Mouse (Mus musculus): Measurements from ENCODE around the gene Rbfox1.

The Rbfox1 gene

DNA sequence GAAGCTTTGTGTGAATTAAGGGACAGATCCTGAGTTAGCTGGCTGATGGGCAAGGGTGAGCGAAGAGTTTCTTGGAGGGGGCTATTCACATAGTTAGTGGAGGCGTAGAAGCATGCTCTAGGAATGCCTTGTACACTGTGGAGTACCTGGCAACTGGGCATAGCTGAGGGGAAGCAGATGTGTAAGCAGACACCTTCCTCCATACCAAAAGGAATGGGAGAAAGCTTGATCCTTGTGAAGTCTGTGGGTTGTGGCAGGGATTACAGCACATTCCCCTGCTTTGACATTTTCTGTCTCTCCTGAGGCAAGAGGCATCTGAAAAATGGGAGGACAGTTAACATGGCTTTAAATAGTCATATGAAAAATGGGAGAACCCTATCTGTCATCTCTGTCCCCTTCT is 347.8 kb downstream of the Rbfox1 start:
- CTCF ChIA-PET = no interaction called here

DNA sequence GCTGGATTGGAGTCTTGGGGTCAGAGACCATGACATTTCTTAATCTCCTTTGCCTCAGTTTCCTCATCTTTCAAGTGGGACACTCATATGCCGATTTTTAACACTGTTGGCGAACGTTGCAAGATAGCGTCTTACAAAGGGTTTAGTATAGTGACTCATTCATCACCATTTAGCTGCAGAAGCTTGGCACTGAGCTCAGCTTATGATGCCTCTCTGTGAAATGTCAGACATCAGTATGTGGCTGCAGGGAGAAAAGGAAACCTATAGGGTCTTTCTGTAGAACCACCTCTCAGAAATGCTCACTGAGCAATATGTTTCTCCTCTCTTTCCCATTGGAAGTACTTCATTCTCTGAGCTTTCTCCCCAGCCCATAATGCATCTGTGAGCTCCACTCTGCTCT is 356.2 kb downstream of the Rbfox1 start:
- CTCF ChIA-PET = no interaction called here

DNA sequence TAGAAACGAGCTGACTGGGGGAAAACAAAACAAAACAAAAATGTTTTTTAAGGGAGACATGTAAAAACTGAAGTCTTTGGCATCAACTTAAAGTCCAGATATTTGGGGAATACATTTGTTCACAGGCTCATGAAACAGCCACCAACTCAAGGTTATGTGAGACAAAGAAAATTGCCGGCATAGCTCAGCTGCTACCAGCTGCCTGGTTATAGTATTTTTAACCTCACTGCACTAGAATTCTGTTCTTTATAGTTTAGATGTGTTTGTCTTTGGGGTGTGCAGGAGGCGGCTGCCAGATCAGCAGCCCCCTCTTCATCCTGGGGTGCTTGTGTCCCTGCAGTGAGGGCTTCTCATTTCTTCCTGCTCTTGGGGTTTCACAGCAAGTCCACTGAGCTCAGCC is 357.3 kb downstream of the Rbfox1 start:
- CTCF ChIA-PET = no interaction called here

DNA sequence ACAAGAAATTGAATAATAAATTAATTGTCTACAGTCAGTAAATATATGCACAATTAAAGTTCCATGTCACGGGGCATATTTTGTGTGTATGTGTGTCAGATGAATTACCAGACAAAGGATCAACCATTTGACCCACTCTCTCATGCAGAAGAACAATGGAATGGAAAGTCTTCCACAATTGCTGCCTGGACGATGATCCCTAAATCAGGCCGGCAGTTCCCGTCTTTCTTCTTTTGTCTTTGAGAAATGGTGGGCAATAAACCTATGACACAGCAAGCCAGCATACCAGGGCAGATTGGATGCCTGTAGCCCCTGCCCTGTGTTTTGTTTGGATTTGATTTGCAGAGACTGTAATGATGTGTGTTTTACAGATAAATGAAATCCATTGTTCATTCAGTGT is 362.4 kb downstream of the Rbfox1 start:
- CTCF ChIA-PET = no interaction called here

DNA sequence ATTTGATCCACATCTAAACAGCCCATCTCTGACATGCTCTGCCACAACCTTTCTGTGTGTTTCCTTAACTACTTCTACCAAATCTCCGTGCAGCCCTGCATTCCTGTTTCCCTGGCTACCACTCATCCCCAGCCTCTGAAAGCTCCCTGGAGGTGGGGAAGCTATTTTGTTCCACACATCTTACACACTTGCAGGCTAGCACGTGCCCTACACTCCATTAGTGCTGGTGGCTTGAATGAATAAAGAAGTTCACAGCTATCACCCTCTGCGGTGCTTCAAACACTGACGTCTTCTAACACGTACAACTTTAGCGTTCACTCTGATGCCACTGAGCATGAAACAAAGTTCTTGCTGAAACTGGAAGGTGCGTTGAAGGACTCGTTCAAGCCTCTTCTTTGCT is 379.4 kb downstream of the Rbfox1 start:
- CTCF ChIA-PET = no interaction called here

DNA sequence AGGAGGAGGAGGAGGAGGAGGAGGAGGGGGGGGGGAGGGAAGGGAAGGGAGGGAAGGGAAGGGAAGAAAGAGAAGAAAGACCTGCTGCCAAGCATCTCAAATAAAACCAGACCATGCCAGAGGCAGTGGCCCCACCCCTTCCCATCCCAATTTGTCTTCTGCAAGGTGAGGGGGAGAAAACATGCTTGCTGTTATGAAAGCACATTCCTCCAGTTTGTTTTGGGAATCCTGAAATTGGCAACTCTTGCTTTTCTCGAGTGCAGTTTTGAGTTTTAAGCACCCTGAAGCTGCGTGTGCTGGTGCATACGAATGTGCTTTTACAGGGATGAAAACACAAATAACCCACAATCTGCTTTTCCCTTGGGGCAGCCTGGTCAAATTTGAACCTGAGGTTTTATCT is 380.5 kb downstream of the Rbfox1 start:
- CTCF ChIA-PET = no interaction called here

DNA sequence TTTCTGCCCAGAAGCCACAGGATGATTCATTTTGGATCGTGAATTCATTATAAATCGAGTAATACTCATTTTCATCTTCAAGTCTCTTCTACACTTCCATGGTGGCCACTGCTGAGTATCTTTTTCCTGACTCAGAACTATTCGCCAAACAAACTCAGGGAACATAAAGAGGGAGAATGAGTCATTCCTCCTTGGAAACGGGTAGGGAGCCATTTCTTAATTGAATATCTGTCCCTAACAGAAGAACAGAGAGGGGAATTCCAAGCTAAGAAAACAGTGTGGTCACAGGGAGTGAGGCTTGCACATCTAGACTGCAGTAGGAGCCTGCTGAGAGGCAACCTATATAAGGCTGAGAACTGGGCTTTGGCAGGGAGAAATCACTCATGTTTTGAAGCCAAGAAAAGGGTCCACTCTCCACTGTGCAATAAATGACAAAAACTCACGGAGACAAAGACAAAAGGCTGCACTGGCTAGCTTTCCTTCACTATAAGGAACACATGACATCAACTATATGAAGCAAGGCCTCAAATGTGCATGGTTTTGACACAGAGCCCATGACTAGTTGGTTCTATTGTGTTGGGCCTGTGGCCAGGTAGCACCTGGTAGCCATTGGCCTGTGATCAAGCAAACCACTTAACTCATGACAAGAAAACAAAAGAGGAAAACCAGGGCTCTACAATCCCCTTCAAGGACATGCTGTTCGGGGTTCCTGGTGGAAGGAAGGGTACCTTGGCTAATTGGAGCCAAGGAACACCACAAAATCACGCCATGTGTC is 386.6 kb downstream of the Rbfox1 start:
- CTCF ChIA-PET = no interaction called here

DNA sequence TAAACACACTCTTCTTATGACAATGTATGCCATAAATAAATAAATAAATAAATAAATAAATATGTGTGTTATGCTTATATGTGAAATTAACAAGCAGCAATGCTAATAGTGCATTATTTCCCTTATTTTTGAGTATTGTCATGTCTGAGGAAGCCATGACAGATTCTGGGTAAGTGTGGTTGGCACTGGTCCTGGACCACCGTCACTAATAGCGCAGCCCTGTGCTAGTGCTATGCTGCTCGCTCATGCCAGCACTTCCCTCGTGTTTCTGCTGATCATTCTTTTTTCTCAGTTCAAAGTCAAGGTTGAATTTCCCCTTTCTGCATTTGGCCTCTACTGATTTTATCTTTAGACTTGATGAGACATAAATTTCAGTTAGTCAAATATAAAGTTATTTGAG is 398.3 kb downstream of the Rbfox1 start:
- CTCF ChIA-PET = no interaction called here

DNA sequence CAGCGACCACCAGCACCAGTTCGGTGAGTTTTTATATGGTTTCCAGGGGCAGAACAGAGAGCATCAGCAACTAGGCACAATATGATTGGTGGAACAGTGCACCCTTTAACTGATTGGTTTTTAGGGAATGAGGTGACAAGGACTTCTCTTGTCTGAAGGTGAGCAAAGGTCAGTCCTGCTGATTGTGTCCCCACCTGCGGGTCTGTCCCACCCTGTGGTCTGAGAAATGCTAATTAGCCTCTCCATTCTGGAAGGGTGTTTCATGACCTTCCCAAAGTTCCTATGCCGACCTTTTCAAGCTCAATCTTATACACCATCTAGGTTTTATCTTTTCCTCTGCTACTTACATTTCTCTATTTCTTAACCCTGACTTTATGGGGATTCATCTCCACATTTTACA is 399.2 kb downstream of the Rbfox1 start:
- CTCF ChIA-PET = no interaction called here

DNA sequence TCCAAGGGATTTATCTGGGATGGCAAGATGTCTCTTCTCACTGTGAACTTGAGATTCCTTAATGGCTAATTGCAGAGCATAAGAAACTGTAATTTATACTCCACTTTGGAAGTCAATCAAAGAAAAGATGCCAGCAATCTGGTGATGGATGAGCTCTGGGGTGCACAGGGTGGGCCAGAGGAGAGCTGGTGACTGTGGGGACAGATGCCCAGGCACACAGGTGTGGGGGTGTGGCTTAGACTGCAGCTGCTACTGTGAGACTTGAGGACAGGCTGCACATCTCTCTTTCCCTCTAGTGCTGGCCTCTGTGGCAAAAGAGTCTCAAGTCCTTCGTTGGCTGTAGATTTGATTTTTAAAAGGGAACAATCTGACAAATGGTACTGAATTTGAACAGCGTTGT is 402.5 kb downstream of the Rbfox1 start:
- CTCF ChIA-PET = no interaction called here

DNA sequence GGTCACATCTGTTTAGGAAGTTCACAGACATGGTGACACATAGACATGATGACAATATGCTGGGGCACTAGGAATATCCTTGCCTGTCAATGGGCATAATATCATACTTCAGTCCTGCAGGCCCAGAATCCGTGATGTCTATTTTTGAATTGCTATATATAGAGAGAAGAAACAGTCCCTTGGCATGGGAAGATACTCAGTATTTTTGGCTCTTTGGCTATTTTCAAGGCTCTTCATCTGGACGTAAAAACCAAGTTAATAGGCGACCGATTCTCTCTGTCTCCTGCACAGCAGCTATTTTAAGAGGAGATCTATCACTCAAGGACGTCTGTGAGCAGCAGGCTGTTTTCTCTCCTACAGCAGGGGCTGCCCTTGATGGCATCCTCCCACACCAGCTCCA is 415.0 kb downstream of the Rbfox1 start:
- CTCF ChIA-PET = no interaction called here

DNA sequence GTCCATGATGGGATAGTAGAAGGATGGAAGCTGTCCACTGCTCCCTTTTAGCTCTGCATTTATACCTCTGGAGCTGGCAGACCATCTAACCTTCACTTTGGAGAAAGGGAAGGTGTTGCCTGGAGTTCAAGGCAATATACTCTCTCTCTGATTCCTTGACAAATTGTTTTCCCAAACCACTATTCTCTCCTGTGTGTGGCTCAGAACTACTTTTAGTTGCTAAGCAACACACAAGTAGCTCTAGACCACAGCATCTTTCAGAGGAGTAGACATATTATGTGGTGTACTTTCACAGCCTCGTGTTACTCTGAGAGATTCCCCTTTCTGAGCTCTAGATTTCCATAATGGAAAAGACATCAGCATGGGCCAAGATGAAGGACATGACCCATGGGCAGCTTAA is 417.9 kb downstream of the Rbfox1 start:
- CTCF ChIA-PET = no interaction called here

DNA sequence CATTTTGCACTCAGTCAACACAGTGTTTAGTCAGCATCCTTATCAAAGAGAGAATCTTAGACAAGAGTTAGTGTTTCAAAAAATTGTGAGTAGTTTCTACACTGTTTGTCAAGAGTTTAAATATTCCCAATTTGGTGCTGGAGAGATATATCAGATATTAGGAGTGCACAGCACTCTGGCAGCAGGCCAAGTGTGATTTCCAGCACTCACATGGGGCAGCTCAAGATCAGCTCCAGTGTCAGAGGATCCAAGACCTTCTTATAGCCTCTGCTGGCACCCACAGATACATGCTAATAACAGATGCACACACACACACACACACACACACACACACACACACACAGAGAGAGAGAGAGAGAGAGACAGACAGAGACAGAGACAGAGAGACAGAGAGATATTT is 424.8 kb downstream of the Rbfox1 start:
- CTCF ChIA-PET = no interaction called here

DNA sequence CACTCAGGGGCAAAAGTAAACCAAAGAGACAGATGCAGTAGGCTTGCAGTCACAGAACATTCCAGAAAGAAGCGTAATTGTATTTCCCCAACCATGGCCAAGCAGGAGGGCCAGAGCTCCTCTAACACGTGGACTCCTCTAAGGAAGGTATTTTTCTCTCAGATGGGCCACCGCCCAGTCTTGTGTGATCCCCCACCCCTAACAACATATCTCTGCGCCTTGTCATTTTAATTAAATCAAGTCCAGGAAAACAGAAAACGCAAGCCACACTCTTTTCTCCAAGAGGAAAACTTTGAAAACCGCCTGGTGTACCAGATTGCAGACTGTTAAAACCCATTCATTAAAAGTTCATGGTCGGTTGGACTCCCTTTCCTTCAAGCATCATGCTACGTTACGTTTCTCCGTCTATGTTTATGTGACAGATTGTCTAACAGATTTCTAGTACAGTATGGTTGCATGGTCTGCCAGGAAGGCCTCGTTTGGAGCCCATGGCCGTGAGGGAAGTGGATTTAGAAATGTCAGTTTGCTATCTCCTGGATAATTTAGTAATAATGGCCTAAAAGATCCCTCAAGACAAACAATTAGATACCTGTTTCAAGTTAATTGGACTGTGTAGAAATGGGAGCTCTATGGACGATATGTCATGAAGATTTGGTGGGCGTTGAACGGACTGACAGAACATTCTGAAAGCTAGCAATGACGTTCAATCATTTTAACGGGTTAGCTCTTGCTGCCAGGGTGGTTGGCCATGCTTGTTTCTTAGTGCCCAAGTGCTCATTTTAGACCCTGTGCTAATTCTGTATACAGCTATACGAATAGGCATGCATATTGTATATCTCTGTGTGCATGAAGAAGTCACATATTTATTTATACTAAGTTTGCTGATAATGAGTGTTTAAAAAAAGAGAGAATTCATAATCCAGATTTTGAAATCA is 425.9 kb downstream of the Rbfox1 start:
- CTCF ChIA-PET = no interaction called here

DNA sequence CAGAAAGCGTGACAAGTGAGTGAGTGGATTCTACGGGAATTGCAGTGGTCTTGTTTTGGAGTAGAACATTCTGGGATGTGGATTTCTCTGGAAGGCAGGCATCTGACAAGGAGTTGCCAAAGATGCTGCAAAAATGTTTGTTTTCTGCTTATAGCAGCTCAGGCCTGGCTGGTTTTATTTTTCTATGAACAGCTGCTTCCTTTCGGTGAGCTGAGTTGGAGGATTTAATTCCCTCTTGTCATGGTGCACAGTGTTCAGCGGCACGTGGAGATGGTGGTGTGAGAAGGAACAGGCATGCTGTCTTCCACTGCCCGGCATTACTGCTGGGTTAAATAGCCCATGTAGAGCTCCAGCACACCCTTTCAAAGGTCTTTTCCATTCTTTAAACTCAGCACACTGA is 428.5 kb downstream of the Rbfox1 start:
- CTCF ChIA-PET = no interaction called here

DNA sequence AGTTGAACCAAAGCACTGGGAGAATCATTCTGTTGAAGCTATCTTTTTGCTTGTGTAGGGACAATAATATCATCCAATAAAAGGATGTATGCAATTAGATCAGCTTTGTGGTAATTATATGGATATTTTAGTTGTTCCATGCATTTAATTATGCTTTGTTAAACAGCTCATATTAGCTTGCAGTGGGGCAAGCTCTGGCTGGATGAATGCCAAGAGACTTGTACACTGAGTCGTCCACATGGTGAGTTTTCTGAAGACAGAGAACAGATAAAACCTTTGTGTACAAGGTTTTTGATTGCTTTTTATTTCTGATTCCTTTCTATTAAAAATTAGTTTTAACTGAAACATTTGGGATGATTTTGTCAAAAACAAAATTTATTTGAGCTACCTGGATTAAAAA is 439.7 kb downstream of the Rbfox1 start:
- CTCF ChIA-PET = no interaction called here

DNA sequence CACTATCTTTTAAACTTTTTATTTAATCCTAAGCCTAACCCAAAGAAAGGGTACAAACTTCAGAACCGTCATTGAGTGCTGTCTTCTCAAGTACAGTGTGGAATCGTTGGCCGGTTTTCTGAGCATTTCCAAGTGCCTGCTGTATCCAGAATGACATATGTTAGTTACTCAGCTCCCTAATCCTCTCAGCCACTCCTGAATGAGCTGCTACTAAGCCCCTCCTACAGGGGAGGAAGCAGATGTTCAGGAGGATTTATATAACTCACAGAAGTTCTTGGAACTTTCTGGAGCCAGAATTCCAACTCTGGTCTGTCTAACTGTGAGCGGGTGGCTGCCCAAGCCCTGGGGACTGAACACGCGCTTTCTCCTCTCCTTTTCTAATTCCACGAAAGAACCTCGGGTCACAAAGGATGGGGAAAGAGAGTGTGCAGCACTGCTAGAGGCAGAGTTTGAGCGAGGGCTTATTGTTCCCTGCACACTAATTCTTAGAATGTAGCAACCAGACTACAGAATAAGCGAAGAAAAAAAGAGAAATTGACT is 446.3 kb downstream of the Rbfox1 start:
- CTCF ChIA-PET = no interaction called here

DNA sequence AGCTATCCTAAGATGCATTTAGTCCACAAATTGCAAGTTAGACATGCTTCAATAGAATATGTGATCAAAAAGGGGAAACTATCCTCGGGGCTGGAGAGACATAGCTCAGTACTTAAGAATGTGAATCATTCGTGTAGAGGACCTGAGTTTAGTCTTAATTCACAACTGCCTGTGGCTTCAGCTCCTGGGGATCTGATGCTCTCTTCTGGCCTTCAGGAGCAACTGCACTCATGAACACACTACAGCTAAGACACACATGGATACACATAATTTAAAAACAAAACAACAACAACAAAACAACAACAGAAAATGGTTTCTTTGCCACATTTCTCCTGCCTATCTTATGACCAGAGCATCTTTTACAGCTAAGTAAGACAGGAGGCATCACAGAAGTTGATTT is 448.1 kb downstream of the Rbfox1 start:
- CTCF ChIA-PET = no interaction called here

DNA sequence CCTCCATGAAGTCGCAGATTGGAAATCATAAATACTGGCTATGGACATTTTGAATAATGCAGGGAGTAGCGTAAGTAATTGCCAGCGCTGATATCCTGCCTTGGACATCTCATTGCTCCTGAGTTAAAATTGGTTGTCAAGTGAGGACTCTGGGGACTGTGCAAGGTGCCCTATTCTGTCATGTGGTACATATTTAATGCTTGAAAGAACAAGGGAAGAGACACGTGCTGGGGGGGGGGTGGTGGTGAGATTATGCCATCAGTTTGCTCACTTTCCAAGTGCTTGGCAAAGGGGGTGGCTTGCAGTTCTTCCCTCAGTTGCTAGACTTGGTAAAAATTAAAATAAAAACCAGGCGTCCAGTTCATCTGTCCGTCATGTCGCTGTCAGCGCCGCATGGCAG is 462.9 kb downstream of the Rbfox1 start:
- CTCF ChIA-PET = no interaction called here

DNA sequence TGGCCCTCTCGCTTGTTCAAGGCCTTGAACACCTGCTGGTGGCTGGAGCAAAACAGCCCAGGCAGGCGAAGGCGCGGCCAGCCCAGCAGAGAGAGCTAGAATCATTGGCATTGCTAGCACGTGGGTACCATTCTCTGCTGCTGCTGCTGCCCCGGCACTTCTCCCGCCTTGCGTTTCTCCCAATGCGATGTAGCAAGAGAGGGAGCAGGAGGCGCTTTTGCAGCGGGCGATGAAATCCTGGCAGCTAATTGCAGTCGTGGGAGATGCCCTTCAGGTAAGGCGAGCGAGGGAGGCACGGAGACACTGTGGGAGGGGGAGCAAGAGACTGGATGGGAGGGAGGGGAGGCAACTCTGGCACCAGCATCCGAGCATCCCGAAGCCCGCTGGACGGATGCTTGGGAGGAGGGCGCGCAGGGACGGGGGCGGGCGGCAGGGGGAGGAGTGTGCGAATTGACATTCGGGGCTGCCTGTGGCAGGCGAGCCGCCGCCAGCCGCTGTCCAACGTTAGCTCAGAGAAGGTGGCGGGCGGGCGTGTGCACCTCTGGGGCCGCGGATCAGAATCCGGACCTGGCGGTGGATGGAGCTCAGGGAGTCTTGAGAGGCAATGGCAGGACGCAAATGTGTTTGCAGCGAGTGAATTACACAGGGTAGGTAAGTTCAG is 463.6 kb downstream of the Rbfox1 start:
- CTCF ChIA-PET = no interaction called here

DNA sequence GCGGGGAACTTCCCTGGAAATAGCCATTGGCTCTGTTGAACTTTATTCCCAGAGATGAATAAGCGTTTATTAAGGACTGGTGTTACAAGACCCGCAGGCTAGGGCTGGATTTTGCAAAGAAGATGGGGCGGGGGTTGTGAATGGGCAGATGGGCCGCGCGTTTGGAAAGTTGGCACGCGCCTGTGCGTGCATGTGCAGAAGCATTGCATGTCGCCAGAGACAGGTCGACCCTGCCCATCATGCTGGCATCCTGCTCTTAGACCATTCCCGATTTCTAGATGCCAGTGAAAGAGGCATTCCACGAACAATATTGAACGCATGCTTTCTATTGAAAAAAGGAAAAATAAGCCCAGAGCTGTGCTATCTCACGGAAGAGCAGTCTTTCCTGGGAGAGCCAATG is 464.2 kb downstream of the Rbfox1 start:
- CTCF ChIA-PET = no interaction called here

DNA sequence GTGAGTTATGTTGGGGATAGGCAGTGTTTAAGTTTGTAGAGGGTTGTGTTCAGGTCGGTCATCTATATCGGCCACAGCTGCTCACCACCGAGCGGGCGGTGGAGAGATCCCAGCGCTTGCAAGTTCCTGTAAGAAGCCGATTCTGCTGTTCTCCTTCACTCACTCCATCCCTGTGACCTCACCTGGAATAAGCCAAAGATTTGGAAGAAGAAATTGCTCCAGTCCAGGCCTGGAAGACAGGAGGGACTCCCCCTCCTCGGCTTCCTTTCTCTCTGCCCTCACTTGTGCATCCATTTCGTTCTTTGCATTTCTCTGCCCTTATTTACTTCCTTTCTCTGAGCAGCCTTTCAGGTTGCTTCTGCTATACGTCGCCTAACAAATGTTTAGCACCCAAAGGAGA is 465.1 kb downstream of the Rbfox1 start:
- CTCF ChIA-PET = no interaction called here

DNA sequence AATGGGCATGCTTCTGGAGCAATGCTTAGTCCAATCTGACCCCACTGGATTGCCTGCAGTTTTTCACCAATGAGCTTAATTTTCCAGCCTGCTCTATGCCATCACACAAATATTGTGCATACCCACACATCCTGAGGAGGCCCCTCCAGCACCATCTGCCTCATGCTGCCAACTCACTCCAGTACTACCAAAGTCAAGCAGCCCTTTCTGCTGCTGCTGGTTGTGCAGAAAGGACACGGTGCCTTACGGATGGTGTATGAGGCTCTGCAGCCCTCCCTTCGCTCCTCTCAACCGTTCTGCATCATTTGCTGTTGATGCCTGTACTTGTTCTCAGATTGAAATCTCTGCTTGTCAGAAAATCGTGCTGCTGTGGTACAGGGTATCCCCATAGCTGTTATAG is 468.0 kb downstream of the Rbfox1 start:
- CTCF ChIA-PET = no interaction called here
